Mouse (Mus musculus): ENCODE results near the gene Cd3d. TPM values are rescaled to one million over a fixed set of nuclear protein-coding genes. Genes with fewer than 3 reads are reported as not detected.
"Not testable (repeated sequence)": the region's sequence is repeated elsewhere in the genome, so short reads cannot be mapped to it uniquely, and the experiment has no call there.

Gene Cd3d
- total and polyA plus RNA-seq, 2 experiments from 2014 or later = not detected

DNA sequence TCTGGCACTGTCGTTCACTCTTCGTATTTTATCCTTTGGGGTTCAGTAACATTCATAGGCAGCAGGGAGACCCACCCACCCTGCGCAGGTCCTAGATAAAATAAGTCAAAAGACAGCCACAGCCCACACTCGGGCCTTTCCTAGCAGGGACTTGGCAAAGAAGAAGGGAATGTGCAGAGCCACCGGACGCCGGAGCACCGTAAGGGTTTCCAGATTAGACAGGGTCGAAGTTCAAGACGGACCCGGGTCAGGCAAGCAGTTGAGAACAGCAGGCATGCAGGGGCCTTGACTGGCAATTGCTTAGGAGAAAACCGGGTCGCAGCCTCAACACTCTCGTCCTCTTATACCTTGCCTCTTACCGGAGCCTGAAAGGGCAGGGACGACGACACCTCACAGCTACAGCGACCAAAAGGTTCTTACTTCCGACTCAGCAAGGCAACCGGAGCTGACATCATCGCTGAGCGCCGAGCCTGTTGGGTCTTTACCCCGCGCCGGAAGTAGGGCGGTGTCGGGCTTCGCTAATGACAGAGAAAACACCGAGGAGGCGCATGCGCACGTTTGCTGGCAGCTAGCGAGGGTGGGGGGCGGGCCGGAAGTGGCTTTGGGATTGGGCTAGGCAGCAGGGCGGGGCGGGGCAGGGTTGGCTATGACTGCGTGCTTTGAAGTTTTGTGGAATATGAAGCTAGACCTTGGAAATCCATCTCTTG lies 16.3 kb upstream of the Cd3d start, which contains the start of gene Ube4a:
TSS of gene Ube4a (minus strand) at position 475 of the 707 bp plus-strand sequence.
- under 1% methylated on average over 39 of the region's 39 CpGs for WGBS
- Histone ChIP-seq H3K4me2 (ENCODE audit: low read depth, low read length, poor library complexity, severe bottlenecking) (peak within 1 kb of the TSS; percentile 71), H3K9me3 (ENCODE audit: low read length) (no peaks in the 10 kb centered on the region)

DNA sequence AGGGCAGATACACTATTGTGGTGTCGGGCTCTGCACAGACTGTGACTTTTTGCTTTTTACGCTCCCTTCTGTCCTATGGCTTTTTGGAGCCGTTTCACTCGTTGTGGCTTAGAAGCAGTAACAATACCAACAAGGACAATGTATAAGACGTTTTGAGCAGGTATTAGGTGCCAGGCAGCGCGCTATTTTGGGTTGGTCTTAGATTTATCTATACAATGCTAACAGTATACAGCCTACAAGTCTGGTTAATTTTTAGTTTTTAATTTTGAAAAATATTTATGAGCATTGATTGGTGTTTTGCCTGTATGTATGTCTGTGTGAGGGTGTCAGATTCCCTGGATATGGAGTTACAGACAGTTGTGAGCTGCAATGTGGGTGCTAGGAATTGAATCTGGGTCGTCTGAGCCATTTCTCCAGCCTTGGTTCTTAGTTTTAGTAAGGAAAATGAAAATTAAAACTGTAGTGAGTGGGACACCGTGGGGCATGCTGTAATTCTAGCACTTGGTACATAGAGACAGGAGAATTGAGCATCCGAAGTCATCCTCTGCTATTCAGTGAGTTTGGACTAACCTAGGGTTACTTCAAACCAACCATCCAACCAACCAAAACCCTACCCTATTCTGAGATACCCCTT lies 15.6 kb upstream of the Cd3d start:
- peak overlapping the region; percentile 48 for H3K27ac ChIP-seq (ENCODE audit: low read depth, low read length)
- H3K4me3 ChIP-seq (ENCODE audit: low read depth, low read length) = peak overlapping the region; percentile 76
- H3K27me3 ChIP-seq (ENCODE audit: insufficient read depth, low read length) = no peaks in the 10 kb centered on the region
- ATAC-seq (ENCODE audit: low FRiP score) (peak; percentile 21; the same call in 1 of the 2 replicates), DNase-seq (ENCODE audit: low spot score) (no peak)
- no peaks in the 10 kb centered on the region for H3K9me3 ChIP-seq (ENCODE audit: low read length)
- H3K4me2 ChIP-seq (ENCODE audit: low read depth, low read length, poor library complexity, severe bottlenecking) = peak overlapping the region; percentile 60
- H3K36me3 ChIP-seq (ENCODE audit: insufficient read depth, low read length) = peaks cover 4% of the 10 kb centered on the region; the same call in 1 of the 2 replicates
- peak overlapping the region; percentile 30; the same call in 1 of the 2 replicates for H3K9ac ChIP-seq (replicated peaks; ENCODE audit: low read length, poor library complexity, severe bottlenecking)
- H3K4me1 ChIP-seq (ENCODE audit: insufficient read depth, low read length) = peaks cover 6% of the 10 kb centered on the region; the same call in 1 of the 2 replicates
- no peak for TF ChIP-seq CTCF (IDR thresholded peaks at IDR 0.05)
- WGBS = 14% methylated on average over 10 of the region's 10 CpGs

More for the DNA sequence above, 16.3 kb upstream of the Cd3d start, which contains the start of gene Ube4a:
- H3K36me3 ChIP-seq (ENCODE audit: insufficient read depth, low read length) = peaks cover 4% of the 10 kb centered on the region; the same call in 1 of the 2 replicates
- TF ChIP-seq CTCF (IDR thresholded peaks at IDR 0.05) = no peak
- no peaks in the 10 kb centered on the region for H3K27me3 ChIP-seq (ENCODE audit: insufficient read depth, low read length)
- H3K4me1 ChIP-seq (ENCODE audit: insufficient read depth, low read length) = peaks cover 6% of the 10 kb centered on the region; the same call in 1 of the 2 replicates
- peak within 1 kb of the TSS; percentile 76 for H3K4me3 ChIP-seq (ENCODE audit: low read depth, low read length)
- peak within 1 kb of the TSS; percentile 70 for H3K27ac ChIP-seq (ENCODE audit: low read depth, low read length)
- ATAC-seq (ENCODE audit: low FRiP score) (peak; percentile 96), DNase-seq (ENCODE audit: low spot score) (peak; percentile 99)
- peak within 1 kb of the TSS; percentile 74 for H3K9ac ChIP-seq (replicated peaks; ENCODE audit: low read length, poor library complexity, severe bottlenecking)

GRCm38 (mm10) chr9:44966815-44967242 lies 14.8 kb upstream of the Cd3d start:
- TF ChIP-seq CTCF (IDR thresholded peaks at IDR 0.05) = peak; percentile 80
- H3K9me3 ChIP-seq (ENCODE audit: low read length) = no peaks in the 10 kb centered on the region
- H3K4me2 ChIP-seq (ENCODE audit: low read depth, low read length, poor library complexity, severe bottlenecking) = no peak overlapping the region
- no peak for ATAC-seq (ENCODE audit: low FRiP score)
- no peaks in the 10 kb centered on the region for H3K27me3 ChIP-seq (ENCODE audit: insufficient read depth, low read length)
- H3K4me1 ChIP-seq (ENCODE audit: insufficient read depth, low read length) = peaks cover 6% of the 10 kb centered on the region; the same call in 1 of the 2 replicates
- DNase-seq (ENCODE audit: low spot score) = peak; percentile 61
- H3K4me3 ChIP-seq (ENCODE audit: low read depth, low read length) = no peak overlapping the region
- no peaks in the 10 kb centered on the region for H3K36me3 ChIP-seq (ENCODE audit: insufficient read depth, low read length)
- H3K27ac ChIP-seq (ENCODE audit: low read depth, low read length) = no peak overlapping the region
- no peak overlapping the region for H3K9ac ChIP-seq (replicated peaks; ENCODE audit: low read length, poor library complexity, severe bottlenecking)
- 22% methylated on average over 3 of the region's 3 CpGs for WGBS

DNA sequence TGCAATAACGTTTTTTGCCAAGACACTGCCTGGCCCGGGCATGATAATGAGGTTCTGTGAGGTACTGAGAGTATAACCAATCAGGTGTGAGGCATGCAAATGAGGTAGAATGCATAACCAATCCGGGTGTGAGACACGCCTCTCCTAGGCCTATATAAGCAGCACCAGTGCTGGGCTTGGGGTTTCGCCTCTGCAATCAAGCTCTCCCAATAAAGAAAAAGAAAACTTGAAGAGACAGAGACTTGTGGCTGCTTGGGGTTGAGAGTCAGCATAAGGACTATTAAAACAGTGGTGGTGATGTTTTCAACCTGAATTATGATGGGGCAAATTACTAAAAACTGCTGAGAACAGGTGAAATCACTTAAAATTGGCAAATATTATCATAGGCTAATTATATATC lies 13.8 kb upstream of the Cd3d start:
- DNase-seq (ENCODE audit: low spot score); ATAC-seq (ENCODE audit: low FRiP score); H3K27me3 ChIP-seq (ENCODE audit: insufficient read depth, low read length); H3K4me3 ChIP-seq (ENCODE audit: low read depth, low read length); H3K9ac ChIP-seq (replicated peaks; ENCODE audit: low read length, poor library complexity, severe bottlenecking); H3K9me3 ChIP-seq (ENCODE audit: low read length); H3K4me1 ChIP-seq (ENCODE audit: insufficient read depth, low read length); H3K4me2 ChIP-seq (ENCODE audit: low read depth, low read length, poor library complexity, severe bottlenecking); H3K27ac ChIP-seq (ENCODE audit: low read depth, low read length); H3K36me3 ChIP-seq (ENCODE audit: insufficient read depth, low read length): not testable (repeated sequence)
- WGBS = 79% methylated on average over 5 of the region's 5 CpGs

DNA sequence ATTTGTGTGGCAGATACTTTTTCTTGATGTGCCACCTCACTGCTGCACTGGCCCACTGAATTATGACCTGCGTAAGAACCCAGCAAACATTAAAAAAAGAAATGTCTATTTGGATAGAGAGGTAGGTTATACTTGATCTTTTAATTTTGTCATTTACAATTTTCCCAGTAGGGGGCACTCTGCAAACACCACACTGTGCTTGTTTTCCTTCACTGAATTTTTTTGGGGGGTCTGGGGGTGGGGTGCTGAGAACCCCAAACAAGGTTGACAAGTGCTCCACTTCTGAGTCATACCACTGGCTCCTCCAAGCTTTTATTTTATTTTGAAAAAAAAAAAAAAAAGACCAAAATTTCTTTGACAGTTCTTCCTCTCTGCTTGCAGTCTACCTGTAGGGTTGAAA lies 12.1 kb upstream of the Cd3d start:
- H3K4me2 ChIP-seq (ENCODE audit: low read depth, low read length, poor library complexity, severe bottlenecking) = no peak overlapping the region
- no peak overlapping the region for H3K27ac ChIP-seq (ENCODE audit: low read depth, low read length)
- peak; percentile 38 for TF ChIP-seq CTCF (IDR thresholded peaks at IDR 0.05)
- ATAC-seq (ENCODE audit: low FRiP score) (no peak), DNase-seq (ENCODE audit: low spot score) (no peak)
- H3K4me3 ChIP-seq (ENCODE audit: low read depth, low read length) = no peak overlapping the region
- 86% methylated on average over 1 of the region's 1 CpGs for WGBS
- H3K4me1 ChIP-seq (ENCODE audit: insufficient read depth, low read length) = peaks cover 4% of the 10 kb centered on the region; the same call in 1 of the 2 replicates
- H3K9me3 ChIP-seq (ENCODE audit: low read length) = no peaks in the 10 kb centered on the region
- H3K36me3 ChIP-seq (ENCODE audit: insufficient read depth, low read length) = no peaks in the 10 kb centered on the region
- H3K9ac ChIP-seq (replicated peaks; ENCODE audit: low read length, poor library complexity, severe bottlenecking) = no peak overlapping the region
- peaks cover 4% of the 10 kb centered on the region; the same call in 1 of the 2 replicates for H3K27me3 ChIP-seq (ENCODE audit: insufficient read depth, low read length)

GRCm38 (mm10) chr9:44977813-44978212 lies 3.8 kb upstream of the Cd3d start:
- no peak overlapping the region for H3K4me3 ChIP-seq (ENCODE audit: low read depth, low read length)
- no peaks in the 10 kb centered on the region for H3K9me3 ChIP-seq (ENCODE audit: low read length)
- no peak for DNase-seq (ENCODE audit: low spot score)
- peaks cover 8% of the 10 kb centered on the region for H3K27me3 ChIP-seq (ENCODE audit: insufficient read depth, low read length)
- 72% methylated on average over 6 of the region's 6 CpGs for WGBS
- no peak overlapping the region for H3K9ac ChIP-seq (replicated peaks; ENCODE audit: low read length, poor library complexity, severe bottlenecking)
- no peaks in the 10 kb centered on the region for H3K36me3 ChIP-seq (ENCODE audit: insufficient read depth, low read length)
- no peaks in the 10 kb centered on the region for H3K4me1 ChIP-seq (ENCODE audit: insufficient read depth, low read length)
- no peak overlapping the region for H3K4me2 ChIP-seq (ENCODE audit: low read depth, low read length, poor library complexity, severe bottlenecking)
- TF ChIP-seq CTCF (IDR thresholded peaks at IDR 0.05) = no peak
- no peak for ATAC-seq (ENCODE audit: low FRiP score)
- H3K27ac ChIP-seq (ENCODE audit: low read depth, low read length) = no peak overlapping the region
